Mouse (Mus musculus) WW6 (cell line): ENCODE results near the gene Cbx8.

Experiments
- DNase-seq: peaks from one replicate; pipeline ENCODE4 v3.0.0-alpha.2; 2013; ENCODE audit warnings: low read depth, low spot score

Cbx8 gene

DNA sequence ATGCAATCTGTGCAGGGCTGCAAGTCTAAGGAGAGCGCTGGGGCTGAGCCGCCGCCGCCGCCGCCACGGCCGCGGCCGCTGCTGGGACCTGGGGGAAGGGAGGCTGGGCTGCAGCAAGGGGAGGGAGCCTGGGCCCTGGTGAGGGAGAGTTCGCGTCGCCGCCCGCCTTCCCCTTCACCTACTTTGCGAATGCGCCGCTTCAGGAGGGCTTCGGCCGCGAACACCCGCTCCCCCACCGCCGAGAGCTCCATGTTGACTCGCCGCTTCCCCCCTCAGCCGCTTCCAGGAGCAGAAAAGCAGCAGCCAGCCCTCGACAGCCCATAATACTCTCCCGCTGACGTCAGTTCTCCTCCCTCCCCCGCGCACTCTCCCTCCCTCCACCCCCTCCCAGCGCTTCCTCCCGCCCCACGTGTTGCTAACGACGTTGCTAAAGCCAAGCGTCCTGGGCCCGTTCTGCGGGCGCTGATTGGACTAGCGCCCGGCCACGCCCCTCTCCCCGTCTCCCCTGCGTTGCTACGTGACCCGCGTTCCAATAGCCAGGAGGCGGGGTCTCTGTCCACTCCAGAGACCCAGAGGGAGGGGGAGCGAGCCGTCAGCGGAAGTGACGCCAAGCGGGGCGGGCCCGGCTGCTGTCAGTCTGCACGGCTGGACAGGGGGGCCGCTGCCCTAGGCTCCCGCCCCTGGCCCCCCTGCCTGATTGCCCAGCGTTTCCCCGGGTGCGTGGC, at the start of gene Cbx8:
Gene Cbx8 (minus strand): TSS at position 370 of the 725 bp plus-strand sequence.
- peak; percentile 99 for DNase-seq

DNA sequence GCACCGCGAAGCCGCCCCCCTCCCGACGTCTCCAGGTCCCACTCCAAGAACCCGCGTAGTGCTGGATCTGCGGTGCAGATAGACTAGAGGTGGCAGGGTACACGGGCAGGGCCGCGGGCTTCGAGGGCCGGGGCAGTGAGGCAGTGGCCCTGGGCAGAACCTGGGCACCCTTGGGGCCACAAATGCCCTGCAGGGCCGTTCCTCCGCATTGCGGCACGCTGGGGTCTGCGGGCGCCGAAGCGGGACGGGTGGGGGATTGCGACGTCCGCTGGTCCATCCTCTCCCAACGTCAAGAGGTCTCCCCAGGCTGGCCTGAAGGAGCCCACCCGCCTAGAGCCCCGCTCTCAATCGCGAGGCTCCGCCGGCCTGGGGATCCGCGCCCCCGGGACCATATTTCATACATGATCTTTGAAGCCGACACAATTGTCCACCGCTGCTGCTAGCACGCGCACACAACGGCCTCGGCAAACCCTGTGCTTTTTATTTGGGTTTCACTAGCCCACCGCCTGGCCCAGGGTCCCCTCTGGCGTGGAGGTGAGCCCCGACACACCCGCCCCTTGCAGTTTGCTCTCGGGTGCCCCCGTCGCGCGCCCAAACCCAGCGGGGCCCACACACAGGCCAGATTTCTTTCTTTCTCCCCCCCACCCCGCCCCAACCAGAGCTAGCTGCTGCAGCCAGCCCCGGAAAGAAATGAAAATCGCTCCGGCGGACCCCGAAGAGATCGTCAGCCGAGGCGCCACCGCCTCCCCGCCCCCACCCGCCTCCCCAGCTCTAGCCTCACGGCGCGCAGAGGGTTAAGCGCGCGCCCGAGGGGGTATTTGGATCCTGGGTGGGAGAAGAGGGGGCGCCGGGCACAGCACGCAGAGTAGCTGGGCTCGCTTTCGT, 49.5 kb upstream of the Cbx8 start:
- no peak for DNase-seq

DNA sequence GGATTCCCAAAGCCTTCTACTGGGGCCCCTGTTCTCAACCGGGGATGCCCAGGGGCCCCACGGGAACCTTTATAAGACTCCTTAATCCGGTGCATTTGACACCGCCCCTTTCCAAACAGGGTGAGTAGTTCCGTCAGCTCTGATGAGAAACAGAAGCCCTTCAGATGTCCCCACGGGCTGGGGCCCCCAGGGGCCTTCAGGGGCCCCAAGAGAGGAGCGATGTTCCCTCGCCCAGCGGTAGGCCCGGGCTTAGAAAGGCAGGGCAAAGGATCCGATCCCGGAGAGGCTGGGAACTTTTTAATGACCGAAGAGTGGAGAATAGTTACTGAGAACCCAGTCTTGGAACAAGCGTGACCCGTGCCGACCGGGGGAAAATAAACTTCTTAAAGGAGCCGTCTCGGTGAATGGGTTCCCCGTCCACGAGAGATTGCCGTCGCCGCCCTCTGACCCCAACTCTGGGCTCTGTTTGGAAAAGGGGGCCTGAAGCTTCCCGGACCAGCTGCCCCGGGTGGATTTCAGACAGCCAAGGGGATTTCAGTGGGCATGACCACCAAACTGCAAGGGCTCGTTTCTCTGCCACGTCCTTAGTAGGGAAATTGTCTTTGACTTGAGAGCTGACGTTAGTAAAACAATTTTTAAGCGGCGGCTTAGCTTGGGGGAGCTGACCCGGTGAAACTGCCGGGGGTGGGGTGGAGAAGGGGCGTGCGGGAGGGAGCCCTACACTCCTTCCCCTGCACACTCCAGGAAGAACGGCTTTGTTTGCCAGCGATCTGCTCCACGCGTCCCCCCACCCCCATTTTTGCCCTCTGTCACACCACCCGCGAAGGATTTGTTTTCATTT, 48.7 kb upstream of the Cbx8 start:
- no peak for DNase-seq

DNA sequence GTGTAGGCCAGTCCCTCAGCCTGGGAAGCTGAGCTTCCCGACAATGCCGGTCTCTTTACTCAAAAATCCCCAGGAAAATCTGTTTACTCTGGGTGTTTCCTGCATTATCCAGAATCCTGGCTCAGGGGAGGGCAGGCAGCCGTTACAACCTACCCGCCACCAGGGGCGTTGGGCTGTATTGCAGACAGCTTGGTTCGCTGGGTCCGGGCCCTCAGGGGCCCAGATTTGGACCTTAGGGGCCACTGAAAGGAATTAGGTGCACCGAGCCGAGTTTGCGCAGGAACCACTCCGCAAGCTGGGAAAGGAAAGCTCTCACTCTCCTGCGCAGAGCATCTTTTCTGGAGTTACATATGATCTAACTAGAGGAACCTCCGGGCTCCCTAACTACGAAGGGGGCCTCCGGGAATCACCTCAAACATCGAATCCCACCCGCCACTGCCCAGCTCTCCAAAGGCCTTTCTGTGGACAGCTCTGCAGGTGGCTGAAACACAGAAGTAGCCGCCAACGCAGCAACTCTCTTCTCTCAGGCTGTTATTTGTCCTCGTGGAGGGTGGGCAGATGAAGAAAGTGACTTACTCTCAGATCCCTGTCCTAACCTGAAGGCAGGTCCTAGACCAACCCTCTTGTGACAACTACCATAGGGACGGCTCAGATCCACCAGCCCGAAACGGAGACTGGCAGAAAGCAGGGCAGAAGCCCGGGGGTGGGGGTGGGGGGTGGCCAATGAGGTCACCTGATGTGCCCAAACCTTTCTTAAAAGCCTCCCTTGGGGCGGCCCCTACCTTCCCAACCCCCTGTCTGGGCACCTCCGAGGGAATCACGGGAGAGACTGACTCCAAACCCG, 47.8 kb upstream of the Cbx8 start:
- DNase-seq: no peak

DNA sequence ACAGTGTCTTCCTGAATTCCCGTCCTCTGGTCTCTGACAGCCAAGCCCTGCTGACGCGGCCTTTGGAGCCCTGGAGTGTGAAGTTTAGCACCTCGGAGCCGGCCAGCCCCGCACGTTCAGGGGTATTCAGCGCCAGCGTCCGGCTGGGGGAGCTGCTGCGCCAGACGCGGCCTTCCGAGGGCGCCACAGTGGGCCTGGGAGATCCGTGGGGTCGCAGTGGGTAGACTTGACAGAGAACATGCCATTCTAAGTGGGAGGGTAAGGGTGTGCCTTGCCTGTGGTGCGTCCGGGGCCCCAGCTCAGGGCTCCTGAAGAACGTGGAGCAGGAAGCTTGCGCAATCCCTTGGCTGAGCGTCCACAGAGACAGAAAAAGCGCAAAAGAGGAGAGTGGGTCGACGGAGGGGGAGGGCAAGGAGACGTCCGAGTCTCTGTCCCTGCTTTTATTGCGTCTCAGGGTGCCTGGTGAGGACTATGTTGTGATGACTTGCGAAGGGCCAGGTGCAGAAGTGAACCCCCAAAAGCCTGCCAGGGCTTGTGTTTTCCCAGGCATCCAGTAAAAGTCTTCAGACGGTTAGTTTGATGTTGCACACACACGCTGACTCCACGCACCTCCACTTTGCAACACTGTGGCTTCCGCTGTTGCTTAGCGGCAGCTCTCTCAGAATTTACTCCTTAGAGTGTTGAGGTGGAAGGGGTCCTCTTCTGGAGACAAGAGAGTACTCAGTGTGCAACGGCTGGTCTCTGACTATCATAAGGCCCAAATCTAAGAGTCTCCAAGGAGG, 46.7 kb upstream of the Cbx8 start:
- no peak for DNase-seq

DNA sequence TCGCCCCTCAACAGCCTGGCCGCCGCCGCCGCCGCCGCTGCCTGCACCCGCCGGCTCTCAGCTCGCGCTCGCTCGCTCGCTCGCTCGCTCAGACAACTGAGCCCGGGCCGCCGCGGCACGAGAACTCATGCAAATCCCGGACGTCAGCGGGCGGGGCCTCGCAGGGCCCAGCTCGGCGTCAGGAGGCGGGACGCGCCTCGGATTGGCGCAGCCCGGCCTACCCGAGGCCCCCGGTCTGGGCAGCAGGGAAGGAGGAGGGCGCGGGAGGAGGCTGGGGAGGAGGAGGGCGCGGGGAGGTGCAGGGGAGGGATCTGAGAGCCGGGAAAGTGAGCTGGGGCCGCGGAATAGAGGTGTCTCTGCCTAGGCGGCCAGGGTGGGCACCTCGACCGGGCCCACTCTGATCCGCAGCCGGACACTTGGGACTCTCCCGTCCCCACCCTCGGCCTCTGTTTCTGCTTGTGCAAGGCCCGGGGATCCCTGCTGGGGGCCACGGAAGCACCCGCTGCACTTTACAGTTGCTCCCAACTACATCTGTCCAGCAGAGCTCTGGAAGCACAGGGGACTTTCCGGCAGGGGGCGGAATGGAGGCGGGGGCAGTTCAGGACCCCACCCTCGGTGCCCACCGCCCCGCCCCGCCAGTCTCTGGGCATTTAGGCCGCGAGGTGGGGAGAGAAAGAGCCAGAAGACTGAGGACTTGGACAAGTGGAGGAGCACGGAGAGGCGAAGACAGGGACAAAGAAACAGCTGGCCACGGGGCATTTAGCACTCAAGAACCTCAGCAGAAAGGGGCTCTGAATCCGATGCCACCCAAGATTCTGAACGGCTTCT, 45.6 kb upstream of the Cbx8 start, which contains the start of gene Cbx4:
Gene Cbx4 (minus strand): TSS at position 78 of the 828 bp plus-strand sequence.
- DNase-seq: peak; percentile 84

DNA sequence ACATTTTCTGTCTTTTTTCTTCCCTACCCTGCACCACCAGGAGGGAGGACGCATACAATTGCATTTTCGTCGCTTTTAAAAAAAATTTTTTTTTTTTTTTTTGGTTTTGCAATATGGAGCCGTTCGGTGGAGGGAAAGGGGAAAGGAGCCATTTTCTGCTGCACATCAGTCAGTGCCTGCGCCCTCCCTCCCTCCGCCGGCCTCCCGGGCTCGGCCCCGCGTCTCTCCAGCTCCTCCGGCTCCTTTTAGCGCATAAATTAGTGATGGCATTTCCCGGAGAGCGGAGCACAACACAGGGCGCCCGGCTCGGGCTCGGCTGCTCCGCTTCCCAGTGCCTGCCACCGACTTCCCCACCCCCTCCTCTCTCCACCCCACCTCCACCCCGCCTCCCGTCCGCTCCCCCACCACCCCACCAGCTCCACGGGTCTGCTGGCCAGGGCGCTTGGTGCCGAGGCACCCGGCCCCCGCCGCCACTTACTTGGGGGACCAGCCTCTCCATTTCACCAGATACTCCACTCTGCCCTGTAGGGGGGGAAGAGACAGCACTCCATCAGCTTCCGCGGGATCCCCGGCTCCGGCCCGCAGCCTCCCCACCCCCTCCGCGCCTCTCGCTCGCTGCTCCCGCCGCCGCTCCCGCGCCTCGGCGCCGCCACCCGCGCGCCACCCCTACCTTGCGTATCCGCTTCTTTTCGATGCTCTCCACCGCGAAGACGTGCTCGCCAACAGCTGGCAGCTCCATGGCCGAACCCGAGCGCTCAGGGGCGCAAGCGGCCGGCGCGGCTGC, 44.7 kb upstream of the Cbx8 start:
- no peak for DNase-seq

DNA sequence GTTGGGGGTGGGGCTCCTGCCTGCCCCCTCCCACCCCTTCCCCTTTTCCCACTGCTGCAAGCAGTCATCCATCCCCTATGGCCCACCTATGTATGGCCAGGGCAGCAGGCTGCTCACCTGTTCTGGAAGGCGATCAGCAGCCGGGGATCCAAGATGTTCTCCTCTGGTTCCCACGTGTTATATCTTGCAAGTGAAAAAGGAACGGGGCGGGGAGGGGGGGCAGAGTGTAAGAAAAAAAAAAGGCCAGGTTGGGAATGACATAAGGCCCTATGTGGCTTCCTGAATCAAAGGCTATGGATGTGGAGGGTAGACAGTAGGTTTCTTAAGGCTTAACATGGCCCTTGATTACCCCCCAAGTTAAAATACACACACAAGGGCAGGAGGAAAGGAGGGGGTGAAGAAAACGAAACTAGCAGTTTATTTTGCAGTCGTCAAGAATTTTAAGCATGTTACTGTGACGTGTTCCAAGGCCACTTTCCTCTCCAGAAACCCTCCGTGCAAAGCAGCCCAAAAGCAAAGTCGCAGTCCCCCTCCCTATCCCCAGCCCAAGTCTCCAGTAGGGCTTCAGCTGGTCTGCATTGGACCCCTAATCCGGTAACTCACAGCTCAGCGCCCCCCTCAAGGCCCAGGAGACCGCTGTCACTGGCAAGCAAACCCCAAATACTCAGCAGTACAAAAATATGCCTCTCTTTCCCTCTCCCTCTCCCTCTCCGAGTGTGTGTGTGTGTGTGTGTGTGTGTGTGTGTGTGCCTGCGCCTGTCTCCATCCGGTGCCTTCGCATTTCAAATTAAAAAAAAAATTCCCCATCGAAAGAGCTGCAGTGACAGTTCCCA, 43.9 kb upstream of the Cbx8 start:
- no peak for DNase-seq

DNA sequence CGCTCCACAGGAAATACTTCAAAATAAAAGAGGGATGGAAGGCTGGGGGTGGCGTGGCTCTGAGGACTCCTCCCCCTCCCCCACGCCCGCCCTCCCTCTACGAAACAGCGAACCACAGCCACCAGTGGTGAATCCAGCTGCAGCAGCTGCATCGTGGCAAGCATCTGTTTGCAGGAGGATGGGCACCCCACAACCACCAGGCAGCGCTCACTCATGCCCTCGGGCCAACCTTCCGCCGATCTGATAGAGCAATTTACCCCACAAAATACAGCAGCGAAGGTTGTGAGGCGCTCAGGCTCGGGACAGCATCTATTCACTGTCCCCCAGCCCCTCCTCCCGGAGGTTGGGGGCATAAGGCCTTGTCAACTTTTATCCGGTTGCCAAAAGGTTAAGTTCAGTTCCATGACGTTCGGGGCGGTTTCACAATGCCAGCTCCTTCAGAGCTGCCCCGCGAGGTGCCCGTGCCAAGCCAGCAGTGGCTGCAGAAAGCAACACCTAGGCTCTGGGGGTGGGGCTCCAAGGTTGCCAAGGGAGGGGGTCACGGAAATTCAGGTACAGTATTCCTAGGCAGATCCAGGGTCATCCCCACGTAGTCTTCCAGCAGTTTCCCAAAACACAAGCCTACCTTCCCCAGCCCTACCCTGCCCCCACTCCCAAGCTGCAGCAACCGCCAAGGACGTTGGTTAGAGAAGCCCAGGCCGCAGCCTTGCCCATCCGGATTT, 43.1 kb upstream of the Cbx8 start:
- DNase-seq: no peak

DNA sequence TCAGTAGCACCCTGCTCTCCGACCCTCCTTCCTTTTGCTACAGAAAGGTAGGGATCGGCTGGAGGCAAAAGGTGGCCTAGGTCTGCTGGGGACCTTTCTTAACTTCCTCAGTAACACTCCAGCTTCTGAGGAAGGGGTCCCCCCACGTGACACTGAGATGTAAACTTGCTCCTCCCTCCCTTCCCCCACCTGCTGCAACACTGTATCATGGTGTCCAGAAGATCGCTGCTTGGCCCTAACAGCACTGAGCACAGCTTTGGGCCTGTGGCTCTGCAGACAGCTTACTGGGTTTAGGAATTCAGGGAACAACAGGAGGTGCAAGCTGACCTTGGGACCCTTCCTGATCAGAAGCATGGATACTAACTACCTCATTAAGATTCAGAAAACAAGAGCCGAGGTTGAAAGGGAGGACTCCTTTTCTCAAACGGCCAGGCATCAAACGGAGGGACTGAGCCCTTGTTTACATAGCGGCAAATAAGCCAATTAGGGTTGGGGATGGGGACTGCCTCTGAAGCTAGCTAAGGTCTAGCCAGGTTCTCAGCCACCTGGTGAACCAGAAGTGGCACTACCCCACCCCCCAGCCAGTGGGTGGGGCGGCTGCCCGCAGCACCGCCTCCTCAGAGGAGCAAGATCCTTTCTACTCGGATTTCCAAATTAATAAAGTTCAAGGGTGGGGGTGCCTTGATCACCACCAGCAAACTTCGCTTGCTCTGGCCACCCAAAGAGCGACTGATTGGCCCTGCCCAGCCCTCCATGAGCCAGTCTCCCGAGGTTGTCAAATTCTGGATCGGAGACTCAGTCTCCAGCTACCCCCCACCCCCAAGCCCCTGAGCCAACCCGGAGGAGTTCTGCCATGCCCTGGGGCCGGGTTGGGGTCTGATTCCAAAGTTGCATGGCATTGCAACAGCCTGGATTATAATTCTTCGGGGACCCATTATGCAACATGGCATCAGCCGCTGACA, 42.1 kb upstream of the Cbx8 start:
- no peak for DNase-seq

DNA sequence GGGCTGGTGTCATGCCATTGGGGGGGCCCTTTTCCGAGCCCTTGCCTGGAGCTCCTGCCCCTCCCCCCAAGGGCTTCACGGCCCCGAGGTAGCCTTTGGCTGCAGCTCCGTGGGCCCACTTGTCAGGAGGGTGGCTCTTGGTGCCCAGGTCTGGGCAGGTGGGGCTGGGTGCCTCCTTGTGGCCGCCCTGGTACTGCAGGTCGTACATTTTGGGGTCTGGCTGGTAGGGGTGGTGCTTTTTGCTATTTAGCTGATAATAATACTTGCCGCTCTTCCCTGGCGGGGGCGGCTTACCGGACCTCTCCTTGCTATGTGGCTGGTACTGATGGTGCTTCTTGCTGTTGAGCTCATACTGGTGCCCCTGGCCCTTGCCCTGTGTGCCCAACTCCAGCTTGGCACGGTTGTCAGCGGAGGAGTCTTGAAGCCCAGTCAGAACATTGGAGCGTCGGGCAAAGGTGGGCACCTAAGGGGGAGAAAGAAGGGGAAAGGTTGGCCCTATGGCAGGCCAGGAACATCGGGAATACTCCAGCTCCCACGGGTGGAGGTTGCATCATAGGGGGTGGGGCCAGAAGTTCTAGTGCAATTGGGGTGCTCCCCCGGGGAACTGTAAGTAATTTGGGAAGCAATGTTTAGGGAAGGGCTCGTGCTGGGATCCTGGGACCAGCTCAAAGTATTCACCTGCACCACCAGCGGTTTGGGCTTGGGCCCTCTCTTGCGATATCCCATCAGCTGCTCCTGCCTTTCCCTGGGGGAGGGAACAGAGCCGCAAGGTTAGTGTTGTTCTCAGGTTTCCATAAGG, 41.3 kb upstream of the Cbx8 start:
- no peak for DNase-seq

DNA sequence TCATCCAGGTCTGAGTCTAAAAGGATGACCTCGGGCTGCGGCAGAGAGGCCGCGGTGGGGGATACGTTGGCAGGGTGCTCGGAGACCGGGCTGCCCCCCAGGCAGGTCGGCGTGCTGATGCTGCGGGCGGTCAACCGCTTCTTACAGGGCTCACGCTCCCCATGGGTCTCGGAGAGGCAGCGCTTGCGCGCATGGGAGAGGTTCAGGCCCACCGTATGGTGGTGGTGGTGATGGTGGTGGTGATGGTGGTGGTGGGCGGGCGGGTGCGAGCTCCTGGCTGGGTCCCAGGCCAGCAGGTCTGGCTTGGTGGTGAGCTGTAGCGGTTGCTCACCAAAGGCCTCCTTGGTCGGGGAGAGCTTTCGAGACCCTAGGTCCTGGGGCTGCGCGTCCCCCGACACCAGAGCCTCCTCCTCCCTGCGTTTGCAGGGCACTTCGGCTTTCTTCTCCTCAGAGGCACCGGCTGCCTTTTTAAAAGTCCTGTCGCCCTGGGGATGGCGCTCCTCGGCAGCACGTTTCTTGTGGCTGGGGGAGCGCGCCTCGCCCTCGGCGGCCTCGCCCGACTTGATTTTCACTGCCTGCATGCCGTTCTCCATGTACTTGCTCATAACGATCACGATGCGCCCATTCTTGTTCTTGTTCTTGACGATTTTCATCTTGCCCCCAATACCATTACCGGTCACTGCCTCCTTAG, 40.5 kb upstream of the Cbx8 start:
- no peak for DNase-seq

DNA sequence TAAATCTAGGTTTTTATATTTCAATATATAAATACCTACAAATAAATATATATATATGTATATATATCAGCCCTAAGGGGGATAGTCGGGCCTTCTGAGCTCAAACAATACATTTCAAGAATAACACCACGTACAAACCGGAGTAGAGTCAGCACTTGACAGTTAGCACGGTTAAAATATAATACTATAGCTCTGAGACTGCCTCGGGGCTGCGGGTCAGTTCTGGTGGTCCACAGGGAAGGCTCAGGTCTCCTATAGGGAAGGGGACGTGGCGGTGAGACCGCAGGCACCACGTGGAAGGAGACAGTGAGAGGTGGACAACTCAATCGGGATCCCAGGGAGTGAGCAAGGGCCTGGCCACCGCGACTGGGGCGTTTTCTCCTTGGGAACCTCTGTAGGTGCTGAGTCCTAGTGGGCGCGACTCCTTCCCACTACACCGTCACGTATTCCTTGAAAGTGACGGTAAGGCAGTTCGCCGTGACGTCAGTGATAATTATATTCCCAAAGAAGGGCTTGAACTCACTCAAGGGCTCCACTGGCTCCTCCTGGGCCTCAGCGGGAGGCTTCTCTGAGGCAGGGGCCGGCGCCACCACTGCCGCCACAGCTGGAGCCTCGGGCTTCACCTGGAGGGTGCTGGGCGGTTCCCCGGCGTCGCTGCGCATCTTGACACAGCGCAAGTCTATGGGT, 39.8 kb upstream of the Cbx8 start:
- DNase-seq: no peak

DNA sequence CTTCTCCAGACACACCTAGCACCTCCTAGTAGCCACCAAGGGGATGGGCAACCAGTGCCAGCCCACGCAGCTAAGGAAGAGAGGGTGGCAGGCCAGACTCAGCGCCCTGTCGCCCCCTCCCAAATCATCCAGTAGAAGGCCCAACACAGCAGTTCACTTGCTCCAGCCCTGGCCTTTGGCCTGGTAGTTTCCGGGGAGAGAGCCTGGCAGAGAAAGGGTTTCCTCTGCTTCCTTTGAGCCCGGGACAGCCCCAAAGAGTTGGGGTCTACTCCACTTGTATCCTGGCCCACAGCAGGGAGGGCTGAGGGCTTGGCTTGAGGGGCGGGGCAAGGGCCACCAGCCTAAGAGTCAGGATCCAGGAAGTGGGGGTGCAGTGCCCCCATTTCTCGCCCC, 38.7 kb upstream of the Cbx8 start:
- DNase-seq: no peak
